Comparison of ENCODE assay signal across 26 mouse cellular contexts in the genomic region with DNA sequence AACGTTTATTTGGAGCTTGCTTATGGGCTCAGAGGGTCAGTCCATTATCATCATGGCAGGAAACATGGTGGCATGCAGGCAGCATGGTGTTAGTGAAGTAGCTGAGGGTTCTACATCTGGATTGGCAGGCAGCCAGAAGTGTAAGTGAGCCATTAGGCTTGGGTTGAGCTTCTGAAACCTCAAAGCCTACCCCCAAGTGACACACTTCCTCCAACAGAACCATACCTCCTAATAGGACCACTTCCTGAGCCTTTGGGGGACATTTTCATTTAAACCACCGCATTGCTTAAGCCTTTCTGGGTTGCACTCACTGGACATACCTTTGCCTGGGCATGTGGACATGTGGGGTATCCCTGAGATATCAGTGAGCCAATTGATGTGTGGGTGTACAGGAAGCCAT. TPM values are rescaled to one million over a fixed set of nuclear protein-coding genes. Genes with fewer than 3 reads are reported as not detected.
"Had no signal": no experiment of that assay in that cellular context is flagged by ENCODE, and none has a peak within 500 bp of the region (broad histone marks: within the 10 kb centered on the region; RNA-seq: fewer than 3 reads in every experiment).

No protein-coding gene starts in this region.

- ATAC-seq: intestine, postnatal 0 days; liver, postnatal 0 days; lung, postnatal 0 days had no signal

- DNase-seq: kidney, adult 2 months; kidney, postnatal 25 days; layer of hippocampus, adult 9-11 months; left cerebral cortex, postnatal 4 days; liver, postnatal 0 days; lung, embryonic 14.5 days; midbrain, embryonic 14.5 days; right cerebral cortex, adult 18-20 months; right cerebral cortex, postnatal 14 days; right cerebral cortex, postnatal 4 days; thymus, postnatal 36 days had no signal

- H3K27ac ChIP-seq: kidney, postnatal 0 days; layer of hippocampus, adult 2 months; limb, embryonic 12.5 days; limb, embryonic 15.5 days; liver, embryonic 14.5 days; macrophage; neural tube, embryonic 13.5 days; stomach, embryonic 15.5 days had no signal

- H3K4me3 ChIP-seq: layer of hippocampus, adult 2 months; limb, embryonic 12.5 days; limb, embryonic 15.5 days; neural tube, embryonic 13.5 days; stomach, embryonic 15.5 days had no signal

RNA-seq across cellular contexts. Expression of a gene that starts 23.3 kb away (rescaled TPM):
- total RNA-seq: layer of hippocampus, adult 2 months; layer of hippocampus, postnatal 25 days; left cerebral cortex, adult 8-10 months; left cerebral cortex, postnatal 14 days; left cerebral cortex, postnatal 4 days; megakaryocyte-erythroid progenitor cell, adult 5-6 weeks; neutrophil, adult 5-6 weeks had no signal
